Mouse (Mus musculus): ENCODE measurements around the gene Hexb. TPM values are rescaled to one million over a fixed set of nuclear protein-coding genes. Genes with fewer than 3 reads are reported as not detected.

Hexb gene
- polyA plus RNA-seq, 1 experiment from 2014 or later, result 33.8 TPM

DNA sequence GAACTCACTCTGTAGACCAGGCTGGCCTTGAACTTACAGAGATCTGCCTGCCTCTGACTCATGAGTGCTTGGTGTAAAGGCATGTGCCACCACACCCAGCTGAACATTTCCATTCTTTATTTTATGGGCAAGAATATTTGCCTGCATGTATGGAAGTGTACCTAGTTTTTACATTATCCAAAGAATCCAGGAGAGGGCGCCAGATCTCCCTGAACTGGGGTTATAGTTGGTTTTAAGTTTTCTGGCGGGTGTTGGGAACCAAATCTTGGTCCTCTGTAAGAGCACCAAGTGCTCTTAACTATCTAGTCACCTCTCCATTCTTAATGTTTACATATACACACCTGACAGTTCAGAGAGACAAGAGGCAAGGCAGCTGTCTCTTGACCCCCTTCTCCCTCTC, 34.9 kb upstream of the Hexb start:
- Histone ChIP-seq H3K9me3 (ENCODE audit: control insufficient read depth, low read depth, low read length) (no peaks in the 10 kb centered on the region), H3K4me1 (ENCODE audit: control insufficient read depth, insufficient read depth, low read length) (no peaks in the 10 kb centered on the region; the same call in 1 of the 2 replicates), H3K27me3 (ENCODE audit: control insufficient read depth, insufficient read depth, low read length) (no peaks in the 10 kb centered on the region), H3K4me3 (ENCODE audit: low read depth, low read length) (no peak overlapping the region), H3K36me3 (ENCODE audit: control insufficient read depth, insufficient read depth, low read length) (no peaks in the 10 kb centered on the region), H3K27ac (ENCODE audit: low read length) (no peak overlapping the region), H3K4me2 (replicated peaks; ENCODE audit: low read depth, low read length) (no peak overlapping the region), H3K9ac (replicated peaks; ENCODE audit: low read depth, low read length) (no peak overlapping the region)
- ATAC-seq (ENCODE audit: insufficient number of reproducible peaks, insufficient read depth, low FRiP score, low read depth), result no peak
- WGBS, result 68% methylated on average over 2 of the region's 2 CpGs

DNA sequence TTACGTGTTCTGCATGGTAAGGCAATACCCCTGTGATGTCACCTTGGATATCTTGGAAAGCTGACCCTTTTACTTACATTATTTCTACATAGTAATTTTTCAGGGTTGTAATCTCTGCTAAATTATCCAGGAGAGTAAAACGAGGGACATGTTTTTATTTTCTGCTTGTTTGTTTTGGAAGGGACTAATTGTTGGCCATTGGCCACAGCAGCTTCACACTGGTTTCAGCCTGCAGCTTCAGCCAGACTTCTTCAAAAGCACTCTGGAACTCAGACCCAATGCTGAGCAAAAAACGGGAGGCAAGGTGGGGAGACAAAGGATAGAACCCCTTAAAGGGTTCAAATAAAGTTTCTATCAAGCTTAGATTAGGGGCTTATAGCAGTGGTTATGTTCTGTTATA, 31.9 kb upstream of the Hexb start:
- ATAC-seq (ENCODE audit: insufficient number of reproducible peaks, insufficient read depth, low FRiP score, low read depth), result no peak
- no peaks in the 10 kb centered on the region for H3K27me3 ChIP-seq (ENCODE audit: control insufficient read depth, insufficient read depth, low read length)
- no peak overlapping the region for H3K4me3 ChIP-seq (ENCODE audit: low read depth, low read length)
- no peak overlapping the region for H3K4me2 ChIP-seq (replicated peaks; ENCODE audit: low read depth, low read length)
- H3K9me3 ChIP-seq (ENCODE audit: control insufficient read depth, low read depth, low read length), result no peaks in the 10 kb centered on the region
- H3K36me3 ChIP-seq (ENCODE audit: control insufficient read depth, insufficient read depth, low read length), result no peaks in the 10 kb centered on the region
- H3K9ac ChIP-seq (replicated peaks; ENCODE audit: low read depth, low read length), result no peak overlapping the region
- 76% methylated on average over 3 of the region's 3 CpGs for WGBS
- H3K4me1 ChIP-seq (ENCODE audit: control insufficient read depth, insufficient read depth, low read length), result no peaks in the 10 kb centered on the region
- no peak overlapping the region for H3K27ac ChIP-seq (ENCODE audit: low read length)

DNA sequence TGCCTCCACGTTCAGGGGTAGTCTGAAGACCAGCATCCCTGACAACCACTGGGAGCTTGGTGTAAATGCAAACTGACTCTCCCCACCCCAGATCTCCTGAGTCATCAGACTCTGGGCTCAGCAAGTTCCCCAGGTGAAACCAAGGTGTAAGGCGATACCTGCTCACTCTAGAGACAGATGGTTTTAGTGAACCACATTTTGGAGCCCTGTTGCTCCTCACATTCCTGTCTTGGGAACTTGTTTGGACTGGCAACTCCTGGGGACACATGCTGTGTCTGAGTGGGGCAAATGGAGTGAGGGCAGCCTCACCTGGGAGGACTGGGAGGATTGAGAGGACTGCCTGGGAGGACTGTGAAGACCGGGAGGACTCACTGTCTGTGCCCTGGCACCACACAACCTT, 29.6 kb upstream of the Hexb start:
- Histone ChIP-seq H3K36me3 (ENCODE audit: control insufficient read depth, insufficient read depth, low read length) (no peaks in the 10 kb centered on the region), H3K4me2 (replicated peaks; ENCODE audit: low read depth, low read length) (no peak overlapping the region)
- 87% methylated on average over 3 of the region's 3 CpGs for WGBS

DNA sequence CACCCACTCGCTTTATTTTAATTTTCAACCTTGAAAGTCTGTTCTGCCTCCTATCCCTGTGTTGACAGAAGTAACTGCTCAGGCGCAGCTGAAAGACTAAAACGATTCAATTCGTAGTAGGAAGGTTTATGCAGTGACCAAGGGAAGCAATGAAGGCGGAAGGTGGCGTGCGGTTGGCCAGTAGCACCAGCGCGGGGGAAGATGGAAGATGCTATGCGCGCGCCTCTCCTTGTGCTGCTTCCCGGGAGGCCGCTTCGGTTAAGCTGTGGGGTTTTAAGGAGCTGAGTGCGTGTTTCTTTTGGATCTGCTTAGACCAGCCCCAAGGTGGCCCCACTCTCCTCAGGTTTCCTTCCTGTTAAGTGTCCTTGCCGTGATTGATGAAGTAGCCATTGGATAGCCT, 27.0 kb upstream of the Hexb start:
- 51% methylated on average over 17 of the region's 17 CpGs for WGBS
- H3K27me3 ChIP-seq (ENCODE audit: control insufficient read depth, insufficient read depth, low read length), result no peaks in the 10 kb centered on the region
- H3K27ac ChIP-seq (ENCODE audit: low read length), result peak overlapping the region; percentile 27; the same call in 1 of the 2 replicates
- no peak overlapping the region for H3K4me3 ChIP-seq (ENCODE audit: low read depth, low read length)
- H3K9ac ChIP-seq (replicated peaks; ENCODE audit: low read depth, low read length), result no peak overlapping the region
- no peak for ATAC-seq (ENCODE audit: insufficient number of reproducible peaks, insufficient read depth, low FRiP score, low read depth)
- peak overlapping the region; percentile 20 for H3K4me2 ChIP-seq (replicated peaks; ENCODE audit: low read depth, low read length)
- H3K4me1 ChIP-seq (ENCODE audit: control insufficient read depth, insufficient read depth, low read length), result no peaks in the 10 kb centered on the region
- no peaks in the 10 kb centered on the region for H3K36me3 ChIP-seq (ENCODE audit: control insufficient read depth, insufficient read depth, low read length)
- no peaks in the 10 kb centered on the region for H3K9me3 ChIP-seq (ENCODE audit: control insufficient read depth, low read depth, low read length)

More for the DNA sequence above, 29.6 kb upstream of the Hexb start:
- Histone ChIP-seq H3K4me1 (ENCODE audit: control insufficient read depth, insufficient read depth, low read length) (no peaks in the 10 kb centered on the region), H3K9me3 (ENCODE audit: control insufficient read depth, low read depth, low read length) (no peaks in the 10 kb centered on the region), H3K4me3 (ENCODE audit: low read depth, low read length) (no peak overlapping the region), H3K27ac (ENCODE audit: low read length) (no peak overlapping the region), H3K9ac (replicated peaks; ENCODE audit: low read depth, low read length) (no peak overlapping the region), H3K27me3 (ENCODE audit: control insufficient read depth, insufficient read depth, low read length) (no peaks in the 10 kb centered on the region)
- ATAC-seq (ENCODE audit: insufficient number of reproducible peaks, insufficient read depth, low FRiP score, low read depth), result no peak

DNA sequence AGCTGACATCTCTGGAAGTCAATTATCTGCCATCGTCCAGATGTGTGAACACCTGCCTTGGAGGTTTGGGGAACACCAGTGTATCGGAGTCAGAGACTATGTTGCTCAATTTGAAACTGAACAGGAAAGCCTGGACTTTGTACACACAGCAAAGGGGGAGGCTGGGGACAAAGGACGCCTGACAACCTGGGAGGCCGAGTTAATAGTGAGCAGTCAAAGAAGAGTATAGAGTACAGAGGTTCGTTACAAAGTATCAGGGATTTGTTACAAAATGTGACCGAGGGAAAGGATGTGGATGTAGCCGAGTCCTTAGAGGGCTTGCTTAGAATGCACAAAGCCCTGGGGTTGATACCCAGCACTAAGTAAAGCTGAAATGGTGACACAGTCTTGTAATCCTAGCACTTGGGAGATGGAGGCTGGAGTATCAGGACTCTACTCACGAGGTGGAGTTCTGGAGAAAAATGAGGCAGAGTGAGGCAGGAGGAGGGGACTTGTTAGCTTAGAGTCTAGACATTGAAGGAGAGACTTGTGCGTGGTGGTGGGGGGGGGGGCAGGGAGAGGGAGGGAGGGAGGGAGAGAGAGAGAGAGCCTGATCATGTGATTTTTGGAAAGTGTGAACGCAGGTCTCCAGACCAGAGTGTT, 26.3 kb upstream of the Hexb start:
- Histone ChIP-seq H3K27me3 (ENCODE audit: control insufficient read depth, insufficient read depth, low read length) (no peaks in the 10 kb centered on the region), H3K9ac (replicated peaks; ENCODE audit: low read depth, low read length) (no peak overlapping the region), H3K9me3 (ENCODE audit: control insufficient read depth, low read depth, low read length) (no peaks in the 10 kb centered on the region), H3K4me2 (replicated peaks; ENCODE audit: low read depth, low read length) (no peak overlapping the region), H3K27ac (ENCODE audit: low read length) (no peak overlapping the region; the same call in 1 of the 2 replicates), H3K4me3 (ENCODE audit: low read depth, low read length) (no peak overlapping the region), H3K36me3 (ENCODE audit: control insufficient read depth, insufficient read depth, low read length) (no peaks in the 10 kb centered on the region), H3K4me1 (ENCODE audit: control insufficient read depth, insufficient read depth, low read length) (no peaks in the 10 kb centered on the region)
- 60% methylated on average over 9 of the region's 10 CpGs for WGBS
- no peak; the same call in 1 of the 2 replicates for ATAC-seq (ENCODE audit: insufficient number of reproducible peaks, insufficient read depth, low FRiP score, low read depth)

DNA sequence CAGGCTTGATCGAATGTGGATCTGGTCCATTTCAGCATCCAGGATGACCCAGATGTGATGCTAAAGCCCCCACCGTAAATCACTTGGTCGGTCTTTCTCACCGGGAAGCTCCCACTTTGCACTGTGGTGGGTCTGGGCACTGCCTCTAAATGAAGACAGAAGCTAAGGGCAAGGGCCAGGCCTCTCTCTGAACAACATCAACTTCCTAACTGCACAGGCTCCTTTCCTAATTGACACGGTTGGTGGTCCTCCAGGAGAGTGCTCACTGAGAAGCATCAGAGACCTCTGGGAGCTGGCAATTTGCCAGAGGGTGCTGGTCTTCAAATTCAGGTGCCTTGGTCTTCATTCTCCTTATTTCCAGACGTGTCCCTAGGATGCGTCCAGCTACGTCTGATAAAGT, 25.7 kb upstream of the Hexb start:
- Histone ChIP-seq H3K4me3 (ENCODE audit: low read depth, low read length) (no peak overlapping the region), H3K4me1 (ENCODE audit: control insufficient read depth, insufficient read depth, low read length) (no peaks in the 10 kb centered on the region), H3K27me3 (ENCODE audit: control insufficient read depth, insufficient read depth, low read length) (no peaks in the 10 kb centered on the region), H3K9me3 (ENCODE audit: control insufficient read depth, low read depth, low read length) (no peaks in the 10 kb centered on the region), H3K9ac (replicated peaks; ENCODE audit: low read depth, low read length) (no peak overlapping the region), H3K27ac (ENCODE audit: low read length) (no peak overlapping the region), H3K36me3 (ENCODE audit: control insufficient read depth, insufficient read depth, low read length) (no peaks in the 10 kb centered on the region), H3K4me2 (replicated peaks; ENCODE audit: low read depth, low read length) (no peak overlapping the region)
- WGBS, result 62% methylated on average over 8 of the region's 8 CpGs
- no peak for ATAC-seq (ENCODE audit: insufficient number of reproducible peaks, insufficient read depth, low FRiP score, low read depth)

DNA sequence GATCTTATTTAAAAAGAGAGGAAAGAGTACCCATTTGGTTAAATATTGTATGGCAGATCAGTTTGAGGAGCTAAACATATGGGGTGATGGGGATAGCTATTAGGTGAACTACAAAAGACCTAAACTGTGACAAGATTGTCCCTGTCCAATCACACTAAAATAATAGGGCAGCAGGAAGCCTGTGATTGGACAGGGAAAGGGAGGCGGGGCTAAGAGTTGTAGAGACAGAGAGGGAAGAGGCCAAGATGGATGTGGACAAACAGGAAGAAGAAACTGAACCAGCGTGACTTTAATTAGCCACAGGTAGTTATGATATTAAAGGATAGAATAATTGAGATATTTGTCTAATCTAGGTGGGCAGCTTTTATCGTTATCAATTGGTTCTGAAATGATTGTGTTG, 21.9 kb upstream of the Hexb start:
- no peaks in the 10 kb centered on the region for H3K27me3 ChIP-seq (ENCODE audit: control insufficient read depth, insufficient read depth, low read length)
- no peaks in the 10 kb centered on the region for H3K36me3 ChIP-seq (ENCODE audit: control insufficient read depth, insufficient read depth, low read length)
- no peak for ATAC-seq (ENCODE audit: insufficient number of reproducible peaks, insufficient read depth, low FRiP score, low read depth)
- H3K4me2 ChIP-seq (replicated peaks; ENCODE audit: low read depth, low read length), result no peak overlapping the region
- WGBS, result 90% methylated on average over 3 of the region's 3 CpGs
- H3K4me3 ChIP-seq (ENCODE audit: low read depth, low read length), result no peak overlapping the region
- H3K27ac ChIP-seq (ENCODE audit: low read length), result no peak overlapping the region
- H3K9ac ChIP-seq (replicated peaks; ENCODE audit: low read depth, low read length), result no peak overlapping the region
- H3K4me1 ChIP-seq (ENCODE audit: control insufficient read depth, insufficient read depth, low read length), result no peaks in the 10 kb centered on the region
- no peaks in the 10 kb centered on the region for H3K9me3 ChIP-seq (ENCODE audit: control insufficient read depth, low read depth, low read length)

DNA sequence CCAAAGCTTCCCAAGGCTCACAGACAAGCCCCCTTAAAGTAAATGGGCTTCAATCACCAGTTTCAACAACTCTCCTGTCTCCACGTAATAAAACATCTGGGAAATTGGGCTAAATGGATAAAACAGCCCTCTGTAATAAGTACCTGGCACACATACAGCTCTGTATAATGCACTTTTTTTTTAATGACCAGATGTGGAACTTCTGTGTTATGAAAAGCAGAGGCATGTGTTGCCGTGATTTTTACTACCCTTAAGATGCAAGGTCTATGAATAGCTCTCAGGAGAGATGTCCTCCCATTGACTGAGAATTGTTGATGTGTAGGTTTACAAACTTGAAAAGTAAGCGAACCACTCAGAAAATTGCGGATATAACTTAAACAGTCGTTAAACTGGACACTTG, 18.0 kb upstream of the Hexb start:
- Histone ChIP-seq H3K4me2 (replicated peaks; ENCODE audit: low read depth, low read length) (no peak overlapping the region), H3K27me3 (ENCODE audit: control insufficient read depth, insufficient read depth, low read length) (no peaks in the 10 kb centered on the region), H3K9me3 (ENCODE audit: control insufficient read depth, low read depth, low read length) (no peaks in the 10 kb centered on the region), H3K9ac (replicated peaks; ENCODE audit: low read depth, low read length) (no peak overlapping the region), H3K36me3 (ENCODE audit: control insufficient read depth, insufficient read depth, low read length) (no peaks in the 10 kb centered on the region), H3K4me1 (ENCODE audit: control insufficient read depth, insufficient read depth, low read length) (no peaks in the 10 kb centered on the region), H3K4me3 (ENCODE audit: low read depth, low read length) (no peak overlapping the region), H3K27ac (ENCODE audit: low read length) (no peak overlapping the region)
- WGBS, result 54% methylated on average over 5 of the region's 5 CpGs
- no peak for ATAC-seq (ENCODE audit: insufficient number of reproducible peaks, insufficient read depth, low FRiP score, low read depth)

DNA sequence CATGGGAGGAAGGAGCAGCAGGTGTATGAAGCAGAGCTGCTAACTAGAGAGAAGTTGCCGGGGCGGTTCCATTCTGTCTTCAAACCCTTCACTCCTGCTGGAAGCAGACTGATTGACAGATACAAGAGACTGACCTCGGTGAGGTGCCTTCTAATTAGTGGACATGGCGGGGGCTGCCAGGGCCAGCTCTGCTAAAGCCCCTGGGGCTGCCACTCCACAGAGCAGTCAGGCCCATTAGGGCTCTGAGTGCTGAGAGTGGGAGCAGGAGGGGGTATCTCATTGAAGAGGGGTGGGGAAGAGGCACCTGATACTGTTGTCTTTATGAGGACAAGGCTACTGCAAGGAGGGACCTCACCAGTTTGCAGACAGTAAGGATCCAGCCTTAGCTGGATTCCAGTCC, 17.4 kb upstream of the Hexb start:
- Histone ChIP-seq H3K4me1 (ENCODE audit: control insufficient read depth, insufficient read depth, low read length) (no peaks in the 10 kb centered on the region), H3K36me3 (ENCODE audit: control insufficient read depth, insufficient read depth, low read length) (no peaks in the 10 kb centered on the region), H3K27me3 (ENCODE audit: control insufficient read depth, insufficient read depth, low read length) (no peaks in the 10 kb centered on the region), H3K27ac (ENCODE audit: low read length) (no peak overlapping the region), H3K9me3 (ENCODE audit: control insufficient read depth, low read depth, low read length) (no peaks in the 10 kb centered on the region), H3K4me2 (replicated peaks; ENCODE audit: low read depth, low read length) (no peak overlapping the region), H3K4me3 (ENCODE audit: low read depth, low read length) (no peak overlapping the region), H3K9ac (replicated peaks; ENCODE audit: low read depth, low read length) (no peak overlapping the region)
- no peak for ATAC-seq (ENCODE audit: insufficient number of reproducible peaks, insufficient read depth, low FRiP score, low read depth)
- 61% methylated on average over 4 of the region's 4 CpGs for WGBS
